Comparison of ENCODE assay signal across 30 mouse cellular contexts in the genomic region with DNA sequence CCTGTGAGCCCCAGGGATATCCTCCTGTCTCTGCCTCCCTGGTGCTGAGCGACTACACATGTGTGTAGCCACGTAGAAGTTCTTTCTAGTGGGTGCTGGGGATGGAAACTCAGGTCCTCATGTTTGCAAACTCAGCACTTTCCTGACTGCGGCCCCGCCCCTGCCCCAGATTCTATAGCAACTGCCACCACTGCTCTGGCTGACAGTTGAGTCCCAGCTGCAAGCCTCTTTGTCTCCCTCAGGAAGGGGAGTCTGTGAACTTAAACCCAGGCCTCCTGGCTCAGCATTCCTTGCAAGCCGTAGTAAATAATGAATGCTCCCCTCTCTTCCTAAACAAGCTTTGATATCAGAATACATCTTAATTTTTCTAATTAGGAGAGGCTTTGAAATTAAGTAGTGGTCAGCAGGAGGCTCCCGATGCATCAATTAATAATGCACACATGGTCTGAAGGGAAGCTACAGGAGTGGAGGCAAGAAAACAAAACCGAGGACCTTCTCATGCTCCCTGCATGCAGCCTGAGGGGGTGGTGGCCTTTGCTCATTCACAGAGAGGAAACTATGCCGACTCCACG.
A peak's percentile ranks its signal among the peaks of the same experiment; 100 is the strongest.
DNase-seq lines count a peak whose midpoint lies in the region; ATAC-seq and TF ChIP-seq lines count a peak whose summit lies in the region.
"Had no signal": no experiment of that assay in that cellular context is flagged by ENCODE, and none has a peak within 500 bp of the region (broad histone marks: within the 10 kb centered on the region; RNA-seq: fewer than 3 reads in every experiment).

No protein-coding gene starts in this region.

- in situ Hi-C loops in ES-E14 (cut with MboI; ENCODE audit: low sequenced_read_pairs in 2 of 2, unreplicated experiment in 2 of 2): no loop called here

- TF ChIP-seq EP300 in ES-Bruce4 (IDR thresholded peaks at IDR 0.05; ENCODE audit: insufficient read depth, low read depth, low read length): peak; percentile 60; the same call in 1 of the 2 replicates

- no peak overlapping the region for H3K9ac ChIP-seq in forebrain, embryonic 12.5 days
- no peak overlapping the region for H3K9ac ChIP-seq in forebrain, postnatal 0 days
- H3K9ac ChIP-seq in ES-Bruce4 (ENCODE audit: low read depth, poor library complexity, severe bottlenecking) (no peak overlapping the region), ES-E14 (ENCODE audit: insufficient read depth, low read depth, low read length, poor library complexity, severe bottlenecking) (no peak overlapping the region)
- H3K9ac ChIP-seq in forebrain, embryonic 13.5 days: no peak overlapping the region
- H3K9ac ChIP-seq: embryonic facial prominence, embryonic 12.5 days; hindbrain, embryonic 13.5 days; liver, embryonic 14.5 days; lung, embryonic 14.5 days had no signal

- no peaks in the 10 kb centered on the region for H3K36me3 ChIP-seq in forebrain, embryonic 12.5 days (replicated peaks)
- no peaks in the 10 kb centered on the region for H3K36me3 ChIP-seq in forebrain, postnatal 0 days (ENCODE audit: insufficient read depth)
- no peaks in the 10 kb centered on the region for H3K36me3 ChIP-seq in ES-Bruce4 (ENCODE audit: control insufficient read depth, insufficient read depth, low read length, poor library complexity, severe bottlenecking)
- H3K36me3 ChIP-seq in ES-E14 (ENCODE audit: control insufficient read depth, insufficient read depth, low read length, poor library complexity, severe bottlenecking): peaks cover 4% of the 10 kb centered on the region; the same call in 1 of the 2 replicates
- H3K36me3 ChIP-seq in forebrain, embryonic 13.5 days (ENCODE audit: poor library complexity, severe bottlenecking): no peaks in the 10 kb centered on the region; the same call in 1 of the 2 replicates
- H3K36me3 ChIP-seq: embryonic facial prominence, embryonic 12.5 days; G1E; hindbrain, embryonic 13.5 days had no signal

- H3K27me3 ChIP-seq in forebrain, embryonic 12.5 days: no peaks in the 10 kb centered on the region
- H3K27me3 ChIP-seq in forebrain, postnatal 0 days (ENCODE audit: insufficient read depth, low read length): no peaks in the 10 kb centered on the region
- H3K27me3 ChIP-seq in ES-Bruce4 (ENCODE audit: control insufficient read depth, insufficient read depth, low read length, poor library complexity, severe bottlenecking): no peaks in the 10 kb centered on the region
- H3K27me3 ChIP-seq in forebrain, embryonic 13.5 days: no peaks in the 10 kb centered on the region
- H3K27me3 ChIP-seq: embryonic facial prominence, embryonic 12.5 days; hindbrain, embryonic 13.5 days; Patski had no signal

- no peak overlapping the region for H3K4me3 ChIP-seq in forebrain, embryonic 12.5 days (replicated peaks)
- H3K4me3 ChIP-seq in forebrain, postnatal 0 days (ENCODE audit: low read depth, low read length): no peak overlapping the region
- H3K4me3 ChIP-seq in ES-Bruce4 (ENCODE audit: low read depth, low read length) (no peak overlapping the region), ES-E14 (ENCODE audit: insufficient read depth in 1 of 2, low read depth in 1 of 2, low read length in 2 of 2, poor library complexity in 1 of 2, severe bottlenecking in 1 of 2) (no peak overlapping the region)
- no peak overlapping the region for H3K4me3 ChIP-seq in forebrain, embryonic 13.5 days
- H3K4me3 ChIP-seq: embryonic facial prominence, embryonic 12.5 days; hindbrain, embryonic 13.5 days; myocyte had no signal

- H3K4me1 ChIP-seq in forebrain, embryonic 12.5 days: peaks cover 7% of the 10 kb centered on the region; the same call in 1 of the 2 replicates
- no peaks in the 10 kb centered on the region for H3K4me1 ChIP-seq in forebrain, postnatal 0 days (ENCODE audit: insufficient read depth)
- H3K4me1 ChIP-seq in ES-Bruce4 (ENCODE audit: control insufficient read depth, insufficient read depth, low read length) (peaks cover 13% of the 10 kb centered on the region), ES-E14 (ENCODE audit: control insufficient read depth in 2 of 2, insufficient read depth in 2 of 2, low read length in 2 of 2, poor library complexity in 1 of 2) (peaks cover 8 to 33% of the 10 kb centered on the region in 2 experiments)
- peaks cover 8% of the 10 kb centered on the region; the same call in 1 of the 2 replicates for H3K4me1 ChIP-seq in forebrain, embryonic 13.5 days
- H3K4me1 ChIP-seq: embryonic facial prominence, embryonic 12.5 days had no signal

- 32% methylated on average over 9 of the region's 9 CpGs for WGBS in forebrain, embryonic 12.5 days
- WGBS in forebrain, postnatal 0 days: 36% methylated on average over 9 of the region's 9 CpGs
- WGBS in forebrain, embryonic 13.5 days: 37% methylated on average over 9 of the region's 9 CpGs

- no peak for TF ChIP-seq CTCF in forebrain, postnatal 0 days (IDR thresholded peaks at IDR 0.05; ENCODE audit: low read depth)
- TF ChIP-seq CTCF in ES-Bruce4 (IDR thresholded peaks at IDR 0.05; ENCODE audit: low read depth, low read length): no peak

- DNase-seq in forebrain, postnatal 0 days: no peak
- DNase-seq in ES-E14 (ENCODE audit: low read depth, low spot score) (no peak), adipocyte (ENCODE audit: low spot score) (no peak)
- no peak for DNase-seq in adrenal gland, adult 18-20 months (ENCODE audit: low spot score in 2 of 2)
- DNase-seq: adrenal gland, adult 8-10 months; cerebellum, adult 8-10 months; cerebellum, postnatal 25 days; gastrocnemius, postnatal 14 days; heart, postnatal 14 days; kidney, adult 9 months; kidney, postnatal 10 days; layer of hippocampus, adult 9-11 months; liver; lung, embryonic 14.5 days; lung, postnatal 14 days; right cerebral cortex, postnatal 25 days; spleen, adult 18-20 months; thymus, postnatal 14 days had no signal

- H3K4me2 ChIP-seq in forebrain, embryonic 12.5 days: no peak overlapping the region
- H3K4me2 ChIP-seq in forebrain, postnatal 0 days (ENCODE audit: low read depth): no peak overlapping the region
- H3K4me2 ChIP-seq in forebrain, embryonic 13.5 days: no peak overlapping the region
- H3K4me2 ChIP-seq: embryonic facial prominence, embryonic 12.5 days; hindbrain, embryonic 13.5 days; lung, embryonic 14.5 days; midbrain, embryonic 11.5 days had no signal

- no peak; the same call in 1 of the 2 replicates for ATAC-seq in forebrain, embryonic 12.5 days (ENCODE audit: low FRiP score)
- no peak for ATAC-seq in forebrain, postnatal 0 days
- no peak for ATAC-seq in forebrain, embryonic 13.5 days
- ATAC-seq: CD4-positive, CD25-positive, alpha-beta regulatory T cell, adult 4 months; intestine, postnatal 0 days; Patski had no signal

- H3K27ac ChIP-seq in forebrain, embryonic 12.5 days: peak overlapping the region; percentile 42; the same call in 1 of the 2 replicates
- no peak overlapping the region for H3K27ac ChIP-seq in forebrain, postnatal 0 days (ENCODE audit: low read depth, low read length)
- H3K27ac ChIP-seq in ES-Bruce4 (ENCODE audit: insufficient read depth, low read length) (peak overlapping the region; percentile 81), ES-E14 (ENCODE audit: insufficient read depth, low read depth, low read length, poor library complexity, severe bottlenecking) (0 out of 2 replicates have a peak overlapping the region, but pooled peaks have one; percentile 16)
- H3K27ac ChIP-seq in forebrain, embryonic 13.5 days: peak overlapping the region; percentile 14; the same call in 1 of the 2 replicates
- H3K27ac ChIP-seq: embryonic facial prominence, embryonic 12.5 days; hindbrain, embryonic 13.5 days; liver, embryonic 14.5 days had no signal

- TF ChIP-seq POLR2A in ES-Bruce4 (IDR thresholded peaks at IDR 0.05; ENCODE audit: insufficient read depth, low read length): no peak

- H3K9me3 ChIP-seq in forebrain, embryonic 12.5 days: no peaks in the 10 kb centered on the region
- H3K9me3 ChIP-seq in forebrain, postnatal 0 days (ENCODE audit: low read length): no peaks in the 10 kb centered on the region
- H3K9me3 ChIP-seq in ES-Bruce4 (replicated peaks; ENCODE audit: control insufficient read depth, insufficient read depth, low read length, poor library complexity, severe bottlenecking) (no peaks in the 10 kb centered on the region), ES-E14 (ENCODE audit: control insufficient read depth, insufficient read depth, low read depth, low read length) (no peaks in the 10 kb centered on the region)
- H3K9me3 ChIP-seq in forebrain, embryonic 13.5 days (replicated peaks): no peaks in the 10 kb centered on the region
- H3K9me3 ChIP-seq: embryonic facial prominence, embryonic 12.5 days; hindbrain, embryonic 13.5 days had no signal

TF ChIP-seq in ES-E14, 5 proteins besides CTCF, POLR2A, EP300 and RAD21:
- TF ChIP-seq ZNF384 (IDR thresholded peaks at IDR 0.05; ENCODE audit: low read depth, low read length) (no peak), MAFK (IDR thresholded peaks at IDR 0.05; ENCODE audit: insufficient read depth, low read depth, low read length) (peak; percentile 99), ZC3H11A (IDR thresholded peaks at IDR 0.05; ENCODE audit: borderline replicate concordance, low read depth, low read length) (no peak), CHD2 (IDR thresholded peaks at IDR 0.05; ENCODE audit: low read depth, low read length) (no peak), HCFC1 (IDR thresholded peaks at IDR 0.05; ENCODE audit: borderline replicate concordance, insufficient read depth, low read length) (no peak)
